Comparison of ENCODE assay signal across 14 mouse cellular contexts in genomic region chr7:113146526-113146925, GRCm38 (mm10).
"Had no signal": no experiment of that assay in that cellular context is flagged by ENCODE, and none has a peak within 500 bp of the region (broad histone marks: within the 10 kb centered on the region; RNA-seq: fewer than 3 reads in every experiment).

No protein-coding gene starts in this region.

- H3K4me1 ChIP-seq: liver, embryonic 13.5 days had no signal

- H3K27me3 ChIP-seq: midbrain, embryonic 15.5 days had no signal

- H3K4me3 ChIP-seq: kidney, embryonic 15.5 days; left cerebral cortex, adult 2 months; liver, embryonic 13.5 days; midbrain, embryonic 12.5 days; midbrain, embryonic 15.5 days; neural tube, embryonic 13.5 days had no signal

- H3K27ac ChIP-seq: kidney, embryonic 15.5 days; left cerebral cortex, adult 2 months; liver, embryonic 13.5 days; macrophage; midbrain, embryonic 12.5 days; midbrain, embryonic 15.5 days; neural tube, embryonic 13.5 days had no signal

- DNase-seq: kidney, adult 8-10 months; kidney, postnatal 10 days; kidney, postnatal 4 days; layer of hippocampus, adult 9-11 months; liver, embryonic 13.5 days; lung, adult 2 months; lung, postnatal 14 days; thymus, adult 18-20 months had no signal

- H3K36me3 ChIP-seq: kidney, embryonic 15.5 days; liver, embryonic 13.5 days; midbrain, embryonic 12.5 days; midbrain, embryonic 15.5 days; neural tube, embryonic 13.5 days had no signal

- ATAC-seq: midbrain, embryonic 15.5 days had no signal
